Comparison of ENCODE assay signal across 29 mouse cellular contexts in the genomic region with DNA sequence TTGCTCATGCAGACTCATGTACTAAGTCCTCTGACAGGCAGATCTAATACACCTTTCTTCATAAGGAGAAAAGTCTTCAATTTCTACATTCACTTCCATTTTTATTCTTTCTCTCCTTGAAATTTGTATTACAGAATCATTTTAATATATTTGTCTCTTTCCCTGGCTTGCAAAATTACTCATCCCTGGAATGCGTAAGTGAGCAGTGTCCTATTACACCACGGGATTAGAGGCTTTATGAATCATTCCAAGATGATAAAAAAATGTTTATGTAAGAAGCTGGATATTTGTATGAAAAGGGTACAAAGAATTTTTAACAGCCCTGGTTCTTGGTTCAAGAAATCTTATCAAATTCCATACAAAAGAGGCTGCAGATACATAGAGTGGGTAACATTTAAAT.
DNase-seq lines count a peak whose midpoint lies in the region; ATAC-seq and TF ChIP-seq lines count a peak whose summit lies in the region.
"Had no signal": no experiment of that assay in that cellular context is flagged by ENCODE, and none has a peak within 500 bp of the region (broad histone marks: within the 10 kb centered on the region; RNA-seq: fewer than 3 reads in every experiment).

No protein-coding gene starts in this region.

- no peak overlapping the region for H3K9ac ChIP-seq in embryonic facial prominence, embryonic 14.5 days (ENCODE audit: low read depth, low read length)
- H3K9ac ChIP-seq: embryonic facial prominence, embryonic 15.5 days; forebrain, embryonic 13.5 days; heart, embryonic 13.5 days; hindbrain, embryonic 14.5 days had no signal

- H3K36me3 ChIP-seq in embryonic facial prominence, embryonic 14.5 days (ENCODE audit: control insufficient read depth, insufficient read depth, low read length) = no peaks in the 10 kb centered on the region
- H3K36me3 ChIP-seq in embryonic facial prominence, embryonic 10.5 days (replicated peaks) = no peaks in the 10 kb centered on the region
- H3K36me3 ChIP-seq: embryonic facial prominence, embryonic 15.5 days; G1E; heart, embryonic 10.5 days; heart, embryonic 13.5 days had no signal

- TF ChIP-seq POLR2A in embryonic fibroblast, embryonic 13.5 days (IDR thresholded peaks at IDR 0.05; ENCODE audit: low read depth, low read length) = no peak

- DNase-seq in embryonic facial prominence, embryonic 14.5 days (ENCODE audit: low spot score) = peak; percentile 21
- no peak for DNase-seq in embryonic facial prominence, embryonic 10.5 days (ENCODE audit: low spot score)
- DNase-seq in 3T3-L1 (ENCODE audit: low read depth, low spot score) (peak; percentile 89), NIH3T3 (ENCODE audit: low read depth) (peak; percentile 76), liver (no peak)
- no peak for DNase-seq in ovary, adult 18-20 months (ENCODE audit: low spot score)
- no peak for DNase-seq in spleen, postnatal 36 days (ENCODE audit: low spot score in 2 of 2)
- DNase-seq: adrenal gland, postnatal 25 days; cerebellum, adult 18-20 months; cerebellum, adult 9-10 months; cerebellum, postnatal 25 days; gastrocnemius, postnatal 10 days; gastrocnemius, postnatal 36 days; heart, adult 2 months; heart, postnatal 14 days; heart, postnatal 4 days; kidney, adult 18-20 months had no signal

- ATAC-seq in embryonic facial prominence, embryonic 14.5 days (ENCODE audit: low read depth) = no peak
- ATAC-seq: forebrain, embryonic 13.5 days; forebrain, embryonic 16.5 days; hindbrain, postnatal 0 days; inflammation-experienced regulatory T-cells, adult 6 months; intestine, embryonic 16.5 days had no signal

- no peak overlapping the region for H3K27ac ChIP-seq in embryonic facial prominence, embryonic 14.5 days (replicated peaks; ENCODE audit: low read depth, low read length)
- no peak overlapping the region for H3K27ac ChIP-seq in embryonic facial prominence, embryonic 10.5 days (replicated peaks)
- H3K27ac ChIP-seq in embryonic fibroblast, embryonic 13.5 days (ENCODE audit: insufficient read depth, low read length) = peak overlapping the region; percentile 52
- H3K27ac ChIP-seq: embryonic facial prominence, embryonic 15.5 days; forebrain, embryonic 13.5 days; heart, adult 2 months; heart, embryonic 10.5 days; heart, embryonic 13.5 days; hindbrain, embryonic 14.5 days; hindbrain, postnatal 0 days had no signal

- no peak overlapping the region for H3K4me3 ChIP-seq in embryonic facial prominence, embryonic 14.5 days (ENCODE audit: low read depth, low read length)
- no peak overlapping the region for H3K4me3 ChIP-seq in embryonic facial prominence, embryonic 10.5 days
- no peak overlapping the region for H3K4me3 ChIP-seq in embryonic fibroblast, embryonic 13.5 days (ENCODE audit: insufficient read depth, low read length)
- H3K4me3 ChIP-seq: embryonic facial prominence, embryonic 15.5 days; erythroblast, embryonic 14.5 days; forebrain, embryonic 13.5 days; heart, adult 2 months; heart, embryonic 10.5 days; heart, embryonic 13.5 days had no signal

- no peak for TF ChIP-seq CTCF in embryonic fibroblast, embryonic 13.5 days (IDR thresholded peaks at IDR 0.05; ENCODE audit: borderline replicate concordance, insufficient read depth, low read length)

- no peak overlapping the region for H3K4me2 ChIP-seq in embryonic facial prominence, embryonic 14.5 days (ENCODE audit: low read depth, low read length)
- H3K4me2 ChIP-seq: embryonic facial prominence, embryonic 15.5 days; forebrain, embryonic 13.5 days; heart, embryonic 13.5 days; hindbrain, embryonic 14.5 days had no signal

- H3K9me3 ChIP-seq in embryonic facial prominence, embryonic 14.5 days (ENCODE audit: control insufficient read depth, low read length) = no peaks in the 10 kb centered on the region
- H3K9me3 ChIP-seq in embryonic facial prominence, embryonic 10.5 days = no peaks in the 10 kb centered on the region
- H3K9me3 ChIP-seq: embryonic facial prominence, embryonic 15.5 days; forebrain, embryonic 13.5 days; G1E; heart, embryonic 10.5 days; heart, embryonic 13.5 days had no signal

- no peaks in the 10 kb centered on the region for H3K4me1 ChIP-seq in embryonic facial prominence, embryonic 14.5 days (ENCODE audit: control insufficient read depth, insufficient read depth, low read length)
- no peaks in the 10 kb centered on the region for H3K4me1 ChIP-seq in embryonic facial prominence, embryonic 10.5 days
- peaks cover 2% of the 10 kb centered on the region for H3K4me1 ChIP-seq in embryonic fibroblast, embryonic 13.5 days (ENCODE audit: control insufficient read depth, insufficient read depth, low read length)
- H3K4me1 ChIP-seq: embryonic facial prominence, embryonic 15.5 days; forebrain, embryonic 13.5 days; heart, embryonic 10.5 days; heart, embryonic 13.5 days had no signal

- no peaks in the 10 kb centered on the region for H3K27me3 ChIP-seq in embryonic facial prominence, embryonic 14.5 days (replicated peaks; ENCODE audit: control insufficient read depth, insufficient read depth, low read length)
- H3K27me3 ChIP-seq in embryonic facial prominence, embryonic 10.5 days (replicated peaks; ENCODE audit: low read depth, poor library complexity, severe bottlenecking) = no peaks in the 10 kb centered on the region
- H3K27me3 ChIP-seq: embryonic facial prominence, embryonic 15.5 days; forebrain, embryonic 13.5 days; heart, embryonic 13.5 days had no signal

- 33% methylated on average over 2 of the region's 2 CpGs for WGBS in embryonic facial prominence, embryonic 14.5 days
- WGBS in embryonic facial prominence, embryonic 10.5 days = 82% methylated on average over 2 of the region's 2 CpGs

Comparison
In these comparisons a context has a peak if more than half of its experiments do, and no peak if none do; other contexts are left out.
1. DNase-seq: peak in embryonic facial prominence, embryonic 14.5 days (single experiment), 3T3-L1 (single experiment) and NIH3T3 (single experiment); none in embryonic facial prominence, embryonic 10.5 days (single experiment), ovary, adult 18-20 months (single experiment), liver (single experiment) and spleen, postnatal 36 days (0 of 2).